Mouse (Mus musculus) MEL (cell line): ENCODE results near the gene Cdk20. TPM values are rescaled to one million over a fixed set of nuclear protein-coding genes. Genes with fewer than 3 reads are reported as not detected.

Experiments used
- DNase-seq: peaks from one replicate; pipeline ENCODE4 v3.0.0; 2011; ENCODE audit warnings: low read depth, low spot score
- H3K27ac ChIP-seq: 2 replicates; pipeline ENCODE4 v1.5.1; 2012; ENCODE audit warnings: low read depth, mild to moderate bottlenecking, control low read depth, low read length, moderate library complexity; ENCODE audit not compliant: control insufficient read depth
- H3K27me3 ChIP-seq, 2 experiments: fragments of 150-350 bp in 1 of 2; sonication (generic) in 1 of 2; 2 replicates each; pipeline ENCODE4 v1.6.1; 2012; ENCODE audit warnings: low read length in 2 of 2, mild to moderate bottlenecking in 2 of 2, improper control_type of control experiment in 1 of 2, moderate library complexity in 1 of 2; ENCODE audit not compliant: insufficient read depth in 2 of 2, control insufficient read depth in 1 of 2
- H3K36me3 ChIP-seq, 2 experiments: 2 replicates each; pipeline ENCODE4 v1.6.1; 2012 to 2014; ENCODE audit warnings: low read length in 2 of 2, improper control_type of control experiment in 1 of 2, inconsistent platforms in 1 of 2, mild to moderate bottlenecking in 1 of 2; ENCODE audit not compliant: insufficient read depth in 2 of 2, control insufficient read depth in 1 of 2
- H3K4me1 ChIP-seq, 2 experiments: fragments of 150-350 bp in 1 of 2; sonication (generic) in 1 of 2; 2 replicates each; pipeline ENCODE4 v1.6.1; 2012; ENCODE audit warnings: low read length in 2 of 2, improper control_type of control experiment in 1 of 2, mild to moderate bottlenecking in 1 of 2; ENCODE audit not compliant: insufficient read depth in 2 of 2, control insufficient read depth in 1 of 2
- H3K4me3 ChIP-seq, 2 experiments: fragments of 150-350 bp in 1 of 2; sonication (generic) in 1 of 2; 2 replicates each; pipeline ENCODE4 v1.5.1; 2012; ENCODE audit warnings: low read depth in 2 of 2, low read length in 2 of 2, mild to moderate bottlenecking in 2 of 2, moderate library complexity in 2 of 2, control low read depth in 1 of 2, improper control_type of control experiment in 1 of 2; ENCODE audit not compliant: control insufficient read depth in 1 of 2, insufficient read depth in 1 of 2
- H3K79me2 ChIP-seq: 2 replicates; pipeline ENCODE4 v1.6.1; 2012; ENCODE audit warnings: mild to moderate bottlenecking, low read length, moderate library complexity; ENCODE audit not compliant: control insufficient read depth, poor library complexity, insufficient read depth
- H3K9ac ChIP-seq: 2 replicates; pipeline ENCODE4 v1.6.1; 2012; ENCODE audit warnings: low read depth, mild to moderate bottlenecking, control low read depth, low read length, moderate library complexity; ENCODE audit not compliant: control insufficient read depth, poor library complexity, severe bottlenecking
- H3K9me3 ChIP-seq: fragments of 150-350 bp; sonication (generic); replicated peaks from 2 replicates; pipeline ENCODE4 v1.6.1; 2012; ENCODE audit warnings: mild to moderate bottlenecking, low read length, improper control_type of control experiment, moderate library complexity; ENCODE audit not compliant: insufficient read depth
- BHLHE40 ChIP-seq: IDR thresholded peaks from 2 replicates; pipeline ENCODE4 v1.6.1; 2012; ENCODE audit warnings: low read depth, mild to moderate bottlenecking, inconsistent platforms, low read length, improper control_type of control experiment, borderline replicate concordance
- CHD1 ChIP-seq: IDR thresholded peaks from 2 replicates; pipeline ENCODE4 v1.6.1; 2012; ENCODE audit warnings: low read depth, mild to moderate bottlenecking, inconsistent platforms, low read length, improper control_type of control experiment
- E2F4 ChIP-seq: IDR thresholded peaks from 2 replicates; pipeline ENCODE4 v1.6.1; 2011; ENCODE audit warnings: low read depth, low read length, improper control_type of control experiment, borderline replicate concordance
- ELF1 ChIP-seq: IDR thresholded peaks from 2 replicates; pipeline ENCODE4 v1.6.1; 2014; ENCODE audit warnings: low read depth, mild to moderate bottlenecking, inconsistent platforms, low read length, improper control_type of control experiment, moderate library complexity
- EP300 ChIP-seq, 2 experiments: IDR thresholded peaks; 2 replicates each; pipeline ENCODE4 v1.6.1; 2011; ENCODE audit warnings: improper control_type of control experiment in 2 of 2, low read length in 2 of 2, low read depth in 1 of 2, mild to moderate bottlenecking in 1 of 2
- GABPA ChIP-seq: IDR thresholded peaks from 2 replicates; pipeline ENCODE4 v1.6.1; 2012; ENCODE audit warnings: low read depth, mild to moderate bottlenecking, inconsistent platforms, low read length, improper control_type of control experiment, moderate library complexity
- GATA1 ChIP-seq: IDR thresholded peaks from 2 replicates; pipeline ENCODE4 v1.6.1; 2011; ENCODE audit warnings: low read depth, low read length, improper control_type of control experiment
- MAX ChIP-seq: IDR thresholded peaks from 2 replicates; pipeline ENCODE4 v1.6.1; 2011; ENCODE audit warnings: low read length, improper control_type of control experiment
- MXI1 ChIP-seq: IDR thresholded peaks from 2 replicates; pipeline ENCODE4 v1.6.1; 2011; ENCODE audit warnings: mild to moderate bottlenecking, low read depth, low read length, improper control_type of control experiment
- MYB ChIP-seq: IDR thresholded peaks from 2 replicates; pipeline ENCODE4 v1.6.1; 2011; ENCODE audit warnings: mild to moderate bottlenecking, low read depth, low read length, improper control_type of control experiment
- NELFE ChIP-seq: IDR thresholded peaks from 2 replicates; pipeline ENCODE4 v1.6.1; 2011; ENCODE audit warnings: low read depth, low read length, improper control_type of control experiment
- POLR2AphosphoS2 ChIP-seq: IDR thresholded peaks from 2 replicates; pipeline ENCODE4 v1.6.1; 2011; ENCODE audit warnings: low read length, improper control_type of control experiment
- POLR2AphosphoS5 ChIP-seq: IDR thresholded peaks from 2 replicates; pipeline ENCODE4 v1.6.1; 2012; ENCODE audit warnings: low read depth, borderline replicate concordance, mild to moderate bottlenecking, inconsistent platforms, low read length, moderate library complexity, mixed read lengths
- USF1 ChIP-seq: IDR thresholded peaks from 2 replicates; pipeline ENCODE4 v1.6.1; 2014; ENCODE audit warnings: low read depth, mild to moderate bottlenecking, inconsistent platforms, low read length, improper control_type of control experiment, moderate library complexity
- ZKSCAN1 ChIP-seq: IDR thresholded peaks from 2 replicates; pipeline ENCODE4 v1.6.1; 2012; ENCODE audit warnings: low read depth, mild to moderate bottlenecking, inconsistent platforms, low read length, improper control_type of control experiment, moderate library complexity
- ZMIZ1 ChIP-seq: IDR thresholded peaks from 2 replicates; pipeline ENCODE4 v1.6.1; 2012; ENCODE audit warnings: low read depth, mild to moderate bottlenecking, inconsistent platforms, low read length, improper control_type of control experiment, moderate library complexity
- polyA plus RNA-seq, 2 experiments: library from polyadenylated mRNA; stranded (reverse) in 1 of 2; unstranded in 1 of 2; fragments of >175 nt in 1 of 2; fragments of >200 nt in 1 of 2; gene quantifications; 2 replicates each; pipeline versions ENCODE4 v1.2.1 to v1.2.4; 2012; ENCODE audit warnings: low replicate concordance in 2 of 2, low read depth in 1 of 2; ENCODE audit not compliant: insufficient read length in 2 of 2, insufficient read depth in 1 of 2, missing spikeins in 1 of 2
- total RNA-seq: library from RNA; depleted of rRNA; stranded (reverse); fragments of 300-350 nt; gene quantifications from 2 replicates; pipeline ENCODE4 v1.2.3, GENCODE M21; 2012

Gene Cdk20
- total and polyA plus RNA-seq, 3 experiments = 3.6 to 9.3 TPM; not detected in 1

- no peak for DNase-seq
- Histone ChIP-seq H3K27ac (no peak overlapping the region), H3K36me3 (peaks cover 0 to 12% of the 10 kb centered on the region in 2 experiments; a peak in 2 of 4 replicates), H3K27me3 (no peaks in the 10 kb centered on the region), H3K4me1 (peaks cover 13% of the 10 kb centered on the region in 2 experiments), H3K9ac (no peak overlapping the region), H3K79me2 (no peaks in the 10 kb centered on the region), H3K4me3 (no peak overlapping the region)
- no peak for TF ChIP-seq CHD1
- TF ChIP-seq, all 39 proteins: peak for 0
- no peaks in the 10 kb centered on the region for H3K9me3 ChIP-seq
Observed at GRCm38 (mm10) chr13:64416955-64417601, 15.0 kb upstream of the Cdk20 start.

GRCm38 (mm10) chr13:64420847-64421246 is 11.3 kb upstream of the Cdk20 start:
- no peak overlapping the region for H3K4me3 ChIP-seq
- no peak overlapping the region for H3K9ac ChIP-seq
- H3K79me2 ChIP-seq = no peaks in the 10 kb centered on the region
- DNase-seq = no peak
- H3K36me3 ChIP-seq = no peaks in the 10 kb centered on the region
- no peaks in the 10 kb centered on the region for H3K27me3 ChIP-seq
- H3K9me3 ChIP-seq = no peaks in the 10 kb centered on the region
- TF ChIP-seq MXI1 = no peak
- TF ChIP-seq CHD1 = no peak
- no peak for TF ChIP-seq MYB
- no peak for TF ChIP-seq NELFE
- no peak for TF ChIP-seq E2F4
- no peak for TF ChIP-seq ZKSCAN1
- no peak for TF ChIP-seq GABPA
- TF ChIP-seq POLR2AphosphoS2 = no peak
- no peak for TF ChIP-seq BHLHE40
- no peak for TF ChIP-seq MAX
- no peak for TF ChIP-seq USF1
- no peak for TF ChIP-seq GATA1
- no peak for TF ChIP-seq EP300 (IDR thresholded peaks at IDR 0.05; ENCODE audit: low read depth in 1 of 2, low read length in 2 of 2)
- TF ChIP-seq ELF1 = no peak
- no peak for TF ChIP-seq POLR2AphosphoS5
- no peak for TF ChIP-seq ZMIZ1
- H3K27ac ChIP-seq = no peak overlapping the region
- H3K4me1 ChIP-seq = no peaks in the 10 kb centered on the region
